Mouse (Mus musculus): ENCODE results near the gene Slc13a2.

DNA sequence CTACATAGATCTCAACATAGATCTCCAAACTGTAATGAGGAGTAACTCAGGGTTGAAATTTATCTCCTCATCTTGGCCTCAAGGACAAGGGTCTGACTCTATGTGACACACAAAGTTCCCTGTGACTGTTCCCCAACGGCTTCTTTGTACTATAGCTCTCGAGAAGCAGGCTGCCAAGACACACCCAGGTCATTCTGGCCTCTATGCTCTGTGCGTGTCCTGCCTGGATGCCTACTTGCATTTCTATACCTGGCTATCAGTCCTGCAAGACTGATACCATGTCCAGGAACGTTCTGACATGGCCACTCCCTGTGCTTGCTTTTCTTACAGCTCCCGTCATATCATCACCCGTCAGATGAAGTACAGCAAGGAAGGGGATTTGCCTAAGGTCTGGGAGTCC, 20.0 kb downstream of the Slc13a2 start:
- no peak for TF ChIP-seq CTCF (IDR thresholded peaks at IDR 0.05; ENCODE audit: low read depth, low read length)
- TF ChIP-seq POLR2A (IDR thresholded peaks at IDR 0.05; ENCODE audit: insufficient read depth, low read length): no peak
- TF ChIP-seq EP300 (IDR thresholded peaks at IDR 0.05; ENCODE audit: insufficient read depth, low read depth, low read length): no peak

All from ES-Bruce4 (cell line).